Mouse (Mus musculus): ENCODE results near the gene Mchr1.

GRCm38 (mm10) chr15:81264392-81265095 lies 29.2 kb downstream of the Mchr1 start:
- TF ChIP-seq POLR2A (IDR thresholded peaks at IDR 0.05; ENCODE audit: borderline replicate concordance, extremely low read depth, insufficient read depth, insufficient read length, poor library complexity, severe bottlenecking) = no peak
- no peak for TF ChIP-seq CTCF (IDR thresholded peaks at IDR 0.05; ENCODE audit: borderline replicate concordance, extremely low read depth, insufficient read depth, insufficient read length)

All from brain, embryonic 14.5 days (tissue).